Mouse (Mus musculus) stomach, postnatal 0 days (tissue): ENCODE results near the gene Urgcp. TPM values are rescaled to one million over a fixed set of nuclear protein-coding genes. Genes with fewer than 3 reads are reported as not detected.

Experiments used
- ATAC-seq: fragments of 200-750 bp; cut with Nextera tagmentation; 2 replicates; pipeline ENCODE4 v1.8.0; 2017; ENCODE audit not compliant: low FRiP score, low TSS enrichment
- DNase-seq: peaks from one replicate; pipeline ENCODE4 v3.0.0-alpha.2; 2016; ENCODE audit warnings: low spot score
- H3K27ac ChIP-seq: fragments of 300-500 bp; sonication (generic); replicated peaks from 2 replicates; pipeline ENCODE4 v1.5.1; 2014; ENCODE audit warnings: mild to moderate bottlenecking, control low read depth
- H3K27me3 ChIP-seq: fragments of 300-500 bp; sonication (generic); 2 replicates; pipeline ENCODE4 v1.6.1; 2014; ENCODE audit warnings: low read length; ENCODE audit not compliant: control insufficient read depth, insufficient read depth
- H3K36me3 ChIP-seq: fragments of 300-500 bp; sonication (generic); 2 replicates; pipeline ENCODE4 v1.6.1; 2014; ENCODE audit warnings: low read length, mixed read lengths; ENCODE audit not compliant: control insufficient read depth, insufficient read depth
- H3K4me1 ChIP-seq: fragments of 300-500 bp; sonication (generic); replicated peaks from 2 replicates; pipeline ENCODE4 v1.6.1; 2014; ENCODE audit warnings: antibody characterized with exemption; ENCODE audit not compliant: control insufficient read depth, insufficient read depth
- H3K4me2 ChIP-seq: fragments of 300-500 bp; sonication (generic); replicated peaks from 2 replicates; pipeline ENCODE4 v1.6.1; 2014; ENCODE audit warnings: low read depth, mild to moderate bottlenecking, control low read depth, moderate library complexity
- H3K4me3 ChIP-seq: fragments of 300-500 bp; sonication (generic); 2 replicates; pipeline ENCODE4 v1.5.1; 2014; ENCODE audit warnings: low read depth, low read length, control low read depth
- H3K9ac ChIP-seq: fragments of 300-500 bp; sonication (generic); 2 replicates; pipeline ENCODE4 v1.6.1; 2014; ENCODE audit warnings: mild to moderate bottlenecking, low read length, control low read depth, mixed read lengths
- H3K9me3 ChIP-seq: fragments of 300-500 bp; sonication (generic); 2 replicates; pipeline ENCODE4 v1.6.1; 2016; ENCODE audit warnings: low read length; ENCODE audit not compliant: control insufficient read depth
- CTCF ChIP-seq: IDR thresholded peaks from 2 replicates; pipeline ENCODE4 v1.5.1; 2016; ENCODE audit warnings: antibody characterized with exemption, low read depth, mild to moderate bottlenecking, moderate library complexity
- EP300 ChIP-seq: optimal IDR thresholded peaks from 2 replicates; pipeline ENCODE3; 2016; ENCODE audit warnings: antibody characterized with exemption
- WGBS: fragments of 180-500 bp; shearing (Covaris S2); extraction: QIAGEN DNeasy Blood & Tissue Kit; methylation state at CpG from one replicate; pipeline ENCODE4 v1.1.7; 2014; 5-methylcytosine and 5-hydroxymethylcytosine counted together
- polyA plus RNA-seq: library from polyadenylated mRNA; unstranded; fragments of >200 nt; fragmentation: Nextera tagmentation; extraction: Ambion mirVana; gene quantifications from 2 replicates; pipeline ENCODE4 v1.2.1, GENCODE M21; 2015

Urgcp gene
- polyA plus RNA-seq, 1 experiment from 2014 or later = 14.1 TPM

DNA sequence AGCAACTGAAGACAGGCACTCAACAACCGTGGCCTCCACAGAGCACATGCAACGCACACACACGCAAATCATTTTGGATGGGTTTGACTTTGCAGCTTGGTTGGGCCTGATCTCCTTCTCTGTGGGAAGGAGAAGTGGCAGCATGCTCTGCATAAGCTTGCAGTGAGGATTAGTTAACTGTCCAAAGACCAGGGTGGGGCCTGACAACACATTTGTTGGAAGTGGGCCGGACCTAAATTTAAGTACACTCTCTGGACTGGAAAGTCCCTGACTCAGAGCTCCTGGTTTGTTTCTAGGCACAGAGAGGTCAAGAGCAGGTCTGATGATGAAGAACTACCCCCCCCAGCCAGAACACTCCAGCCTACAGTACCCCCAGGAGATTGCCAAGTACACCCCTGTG is 27.9 kb downstream of the Urgcp start:
- no peak for DNase-seq
- Histone ChIP-seq H3K4me3 (no peak overlapping the region), H3K4me2 (no peak overlapping the region), H3K27me3 (no peaks in the 10 kb centered on the region), H3K9me3 (no peaks in the 10 kb centered on the region), H3K36me3 (0 out of 2 replicates have a peak, but pooled peaks cover 2% of the 10 kb centered on the region), H3K9ac (no peak overlapping the region), H3K27ac (no peak overlapping the region), H3K4me1 (no peaks in the 10 kb centered on the region)
- TF ChIP-seq CTCF (no peak), EP300 (no peak)
- 58% methylated on average over 4 of the region's 4 CpGs for WGBS
- ATAC-seq = no peak; the same call in 1 of the 2 replicates

DNA sequence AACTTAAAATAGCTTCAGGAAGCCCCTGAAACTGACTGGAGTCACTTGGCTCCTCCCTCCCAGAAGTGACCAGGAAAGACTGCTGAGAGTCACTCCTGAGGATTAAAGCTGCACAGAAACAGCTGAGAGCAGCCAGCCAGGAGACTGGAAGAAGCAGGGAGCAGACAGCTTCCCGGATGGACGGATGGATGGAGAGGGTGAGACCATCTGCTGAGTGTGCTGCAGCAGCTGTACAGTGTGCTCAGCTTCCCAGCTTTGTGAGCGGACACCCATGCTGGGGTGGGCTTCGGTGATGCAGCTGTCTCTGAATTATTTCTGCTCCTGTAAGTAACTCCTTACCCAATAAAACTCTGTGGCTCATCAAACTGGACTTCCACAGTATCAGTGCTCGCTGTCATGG is 29.8 kb downstream of the Urgcp start:
- H3K27ac ChIP-seq = no peak overlapping the region
- TF ChIP-seq EP300 (no peak), CTCF (no peak)

DNA sequence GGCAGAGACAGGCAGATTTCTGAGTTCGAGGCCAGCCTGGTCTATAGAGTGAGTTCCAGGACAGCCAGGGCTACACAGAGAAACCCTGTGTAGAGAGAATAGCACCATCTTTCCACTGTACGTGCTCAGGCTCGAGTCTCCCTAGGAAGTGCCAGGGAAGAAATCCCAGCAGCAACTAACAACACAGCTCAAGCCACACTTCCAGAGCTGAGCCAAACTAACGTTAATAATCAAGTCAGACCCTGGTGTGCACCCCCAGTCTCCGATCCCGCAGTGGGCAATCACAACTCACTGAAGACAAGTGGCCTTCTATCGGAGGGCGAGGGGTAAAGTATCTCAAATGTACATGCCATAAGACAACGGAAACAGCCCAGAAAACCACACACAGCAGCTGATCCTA is 32.6 kb downstream of the Urgcp start:
- Histone ChIP-seq H3K27ac (no peak overlapping the region), H3K27me3 (no peaks in the 10 kb centered on the region), H3K36me3 (peaks cover 3% of the 10 kb centered on the region; the same call in 1 of the 2 replicates), H3K4me2 (no peak overlapping the region), H3K4me3 (no peak overlapping the region), H3K4me1 (no peaks in the 10 kb centered on the region), H3K9me3 (no peaks in the 10 kb centered on the region), H3K9ac (no peak overlapping the region)
- no peak for ATAC-seq
- DNase-seq = no peak
- TF ChIP-seq CTCF (no peak), EP300 (no peak)
- WGBS = 83% methylated on average over 9 of the region's 9 CpGs

More for the DNA sequence above, 29.8 kb downstream of the Urgcp start:
- DNase-seq (no peak), ATAC-seq (no peak; the same call in 1 of the 2 replicates)
- H3K36me3 ChIP-seq = 0 out of 2 replicates have a peak, but pooled peaks cover 2% of the 10 kb centered on the region
- WGBS = 65% methylated on average over 5 of the region's 5 CpGs
- H3K4me1 ChIP-seq = no peaks in the 10 kb centered on the region
- H3K27me3 ChIP-seq = no peaks in the 10 kb centered on the region
- no peak overlapping the region for H3K4me3 ChIP-seq
- H3K9me3 ChIP-seq = no peaks in the 10 kb centered on the region
- no peak overlapping the region for H3K4me2 ChIP-seq
- H3K9ac ChIP-seq = no peak overlapping the region

- H3K9ac ChIP-seq = no peak overlapping the region
- no peak overlapping the region for H3K4me3 ChIP-seq
- no peaks in the 10 kb centered on the region for H3K9me3 ChIP-seq
- no peak overlapping the region for H3K4me2 ChIP-seq
- H3K27me3 ChIP-seq = no peaks in the 10 kb centered on the region
- 94% methylated on average over 12 of the region's 12 CpGs for WGBS
- H3K36me3 ChIP-seq = peaks cover 19% of the 10 kb centered on the region
- ATAC-seq (no peak), DNase-seq (peak; percentile 5)
- no peaks in the 10 kb centered on the region for H3K4me1 ChIP-seq
- no peak for TF ChIP-seq EP300
- no peak for TF ChIP-seq CTCF
- no peak overlapping the region for H3K27ac ChIP-seq
These were observed 43.4 kb downstream of the Urgcp start for GRCm38 (mm10) chr11:5718611-5719354.

DNA sequence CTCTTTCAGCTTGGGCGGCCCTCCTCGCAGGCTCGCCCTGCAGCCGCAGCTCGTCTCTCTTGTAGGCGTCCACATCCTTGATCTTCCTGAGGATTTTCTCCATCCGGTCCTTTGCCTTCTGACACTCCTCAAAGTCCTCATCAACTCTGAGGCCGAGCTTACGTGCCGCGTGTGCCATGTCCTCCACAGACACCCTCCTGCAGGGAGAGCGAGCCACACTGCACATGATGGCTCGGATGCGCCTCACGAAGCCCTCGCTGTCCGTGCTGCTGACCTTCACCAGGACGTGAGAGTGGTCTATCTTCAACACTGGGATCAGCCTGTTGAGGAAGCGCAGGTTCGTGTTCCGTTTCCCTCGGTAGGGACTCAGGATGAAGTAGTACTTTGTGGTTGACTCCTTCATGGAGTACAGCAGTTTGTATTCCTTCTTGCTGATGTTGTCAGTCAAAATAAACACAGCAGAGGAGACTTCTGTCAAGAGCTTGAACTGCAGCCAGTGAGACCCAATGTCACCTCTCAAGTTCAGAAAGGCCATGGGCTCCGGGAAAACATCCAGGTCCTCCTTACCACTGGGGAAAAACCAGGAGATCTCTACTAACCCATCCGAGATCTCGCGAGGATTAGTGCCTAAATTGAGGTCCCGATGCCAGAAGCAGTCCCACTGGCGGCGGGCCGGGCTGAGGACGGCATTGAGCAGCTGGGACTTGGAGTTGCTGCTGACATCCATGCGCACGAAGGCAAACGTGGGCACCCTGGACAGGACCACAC is 45.1 kb downstream of the Urgcp start:
- no peak for ATAC-seq
- H3K9ac ChIP-seq = no peak overlapping the region
- H3K36me3 ChIP-seq = peaks cover 19% of the 10 kb centered on the region
- H3K9me3 ChIP-seq = no peaks in the 10 kb centered on the region
- no peak overlapping the region for H3K4me2 ChIP-seq
- 91% methylated on average over 34 of the region's 34 CpGs for WGBS
- no peak for TF ChIP-seq EP300
- TF ChIP-seq CTCF = no peak
- H3K27me3 ChIP-seq = no peaks in the 10 kb centered on the region
- peak; percentile 7 for DNase-seq
- no peaks in the 10 kb centered on the region for H3K4me1 ChIP-seq
- no peak overlapping the region for H3K27ac ChIP-seq
- no peak overlapping the region for H3K4me3 ChIP-seq

- Histone ChIP-seq H3K27ac (no peak overlapping the region), H3K36me3 (peaks cover 19% of the 10 kb centered on the region), H3K9ac (no peak overlapping the region), H3K27me3 (no peaks in the 10 kb centered on the region), H3K4me1 (no peaks in the 10 kb centered on the region), H3K4me2 (no peak overlapping the region), H3K9me3 (no peaks in the 10 kb centered on the region), H3K4me3 (no peak overlapping the region)
- DNase-seq (peak; percentile 11), ATAC-seq (peak; percentile 5; the same call in 1 of the 2 replicates)
- 91% methylated on average over 11 of the region's 11 CpGs for WGBS
- TF ChIP-seq EP300 (no peak), CTCF (no peak)
These were observed 45.9 kb downstream of the Urgcp start for GRCm38 (mm10) chr11:5716246-5716645.
